Mouse (Mus musculus) cerebellum, adult 2 months (tissue): Measurements from ENCODE around the gene Rfx2. TPM values are rescaled to one million over a fixed set of nuclear protein-coding genes. Genes with fewer than 3 reads are reported as not detected.

Experiments
- DNase-seq, 2 experiments: peaks; one replicate each; pipeline ENCODE4 v3.0.0; 2021
- H3K27ac ChIP-seq: fragments of 200-500 bp; 2 replicates; pipeline ENCODE4 v1.5.1; 2012; ENCODE audit warnings: low read length, control low read depth, inconsistent platforms; ENCODE audit not compliant: insufficient read depth
- H3K27me3 ChIP-seq: fragments of 200-500 bp; 2 replicates; pipeline ENCODE4 v1.6.1; 2012; ENCODE audit warnings: inconsistent platforms, mild to moderate bottlenecking, low read length, moderate library complexity; ENCODE audit not compliant: control insufficient read depth, insufficient read depth
- H3K4me1 ChIP-seq: fragments of 200-500 bp; 2 replicates; pipeline ENCODE4 v1.6.1; 2011; ENCODE audit warnings: low read length; ENCODE audit not compliant: control insufficient read depth, insufficient read depth
- H3K4me3 ChIP-seq: fragments of 200-500 bp; replicated peaks from 2 replicates; pipeline ENCODE3; 2011; ENCODE audit warnings: mild to moderate bottlenecking, low read depth, low read length, control low read depth; ENCODE audit not compliant: insufficient read depth
- CTCF ChIP-seq: fragments of 200-500 bp; IDR thresholded peaks from 2 replicates; pipeline ENCODE4 v1.5.1; 2011; ENCODE audit warnings: low read depth, mild to moderate bottlenecking, control low read depth, low read length, moderate library complexity, borderline replicate concordance; ENCODE audit not compliant: insufficient read depth
- POLR2A ChIP-seq: fragments of 200-500 bp; IDR thresholded peaks from 2 replicates; pipeline ENCODE4 v1.6.1; 2011; ENCODE audit warnings: low read length, control low read depth, borderline replicate concordance; ENCODE audit not compliant: insufficient read depth
- WGBS: fragments of 180-500 bp; shearing (Covaris S2); methylation state at CpG from one replicate; pipeline ENCODE4 v1.1.7; 2018; 5-methylcytosine and 5-hydroxymethylcytosine counted together
- polyA plus RNA-seq: library from polyadenylated mRNA; depleted of rRNA; stranded (reverse); fragments of >200 nt; gene quantifications from 2 replicates; pipeline ENCODE4 v1.2.3, GENCODE M21; 2012

Rfx2 gene
- polyA plus RNA-seq, 1 experiment: 3.1 TPM

DNA sequence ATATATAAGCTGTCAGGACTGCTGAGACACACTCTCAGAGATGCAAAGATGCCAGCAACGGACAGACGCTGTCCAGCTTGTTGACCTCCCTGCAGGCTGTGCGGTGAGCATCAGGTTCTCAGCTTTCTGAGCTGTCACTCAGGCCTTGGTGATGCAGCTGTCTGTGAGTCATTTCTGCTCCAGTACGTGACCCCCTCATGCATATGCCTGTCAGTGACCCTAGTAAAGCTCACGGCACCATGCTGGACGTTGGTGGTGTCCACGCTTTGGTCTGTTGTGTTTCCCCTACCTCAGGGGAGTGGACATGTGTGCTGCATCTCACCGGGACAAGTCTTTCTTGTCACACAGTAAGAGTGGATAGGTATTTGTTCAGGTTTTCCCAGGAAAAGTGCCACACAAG lies 41.0 kb upstream of the Rfx2 start:
- Histone ChIP-seq H3K4me3 (no peak overlapping the region), H3K27me3 (no peaks in the 10 kb centered on the region), H3K27ac (no peak overlapping the region), H3K4me1 (no peaks in the 10 kb centered on the region)
- 52% methylated on average over 8 of the region's 8 CpGs for WGBS
- no peak for DNase-seq
- TF ChIP-seq CTCF (no peak), POLR2A (no peak)

DNA sequence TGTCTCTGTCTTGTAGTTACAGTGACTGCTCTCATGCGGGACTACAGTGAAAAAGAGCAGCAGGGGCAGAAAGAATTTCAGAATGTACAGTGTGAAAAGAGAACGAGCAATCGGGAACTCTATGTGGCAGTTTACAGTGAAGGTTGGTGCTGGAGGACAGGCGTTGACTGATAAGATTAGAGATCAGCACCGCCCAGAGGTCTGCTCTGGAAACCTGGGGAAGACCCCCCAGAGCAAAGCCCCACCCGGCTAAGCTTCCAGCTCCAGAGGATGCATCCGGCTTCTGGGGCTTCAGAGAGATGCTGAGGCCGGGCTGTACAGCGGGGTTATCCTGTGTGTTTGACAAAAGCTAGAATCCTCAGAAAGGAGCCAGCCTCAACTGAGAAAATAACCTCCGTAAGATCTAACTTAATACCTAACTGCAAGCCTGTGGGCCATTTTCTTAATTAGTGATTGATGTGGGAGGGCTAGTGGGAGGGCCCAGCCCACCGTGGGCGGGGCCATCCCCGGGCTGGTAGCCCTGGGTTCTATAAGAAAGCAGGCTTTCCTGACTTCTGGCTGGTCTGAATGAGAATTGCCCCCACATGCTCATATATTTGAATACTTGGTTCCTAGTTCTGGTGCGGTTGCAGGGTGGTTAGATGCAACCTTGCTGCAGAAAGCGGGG lies 39.6 kb upstream of the Rfx2 start:
- Histone ChIP-seq H3K4me3 (no peak overlapping the region), H3K27ac (no peak overlapping the region), H3K4me1 (no peaks in the 10 kb centered on the region), H3K27me3 (no peaks in the 10 kb centered on the region)
- 79% methylated on average over 15 of the region's 15 CpGs for WGBS
- DNase-seq: no peak
- no peak for TF ChIP-seq POLR2A
- no peak for TF ChIP-seq CTCF

DNA sequence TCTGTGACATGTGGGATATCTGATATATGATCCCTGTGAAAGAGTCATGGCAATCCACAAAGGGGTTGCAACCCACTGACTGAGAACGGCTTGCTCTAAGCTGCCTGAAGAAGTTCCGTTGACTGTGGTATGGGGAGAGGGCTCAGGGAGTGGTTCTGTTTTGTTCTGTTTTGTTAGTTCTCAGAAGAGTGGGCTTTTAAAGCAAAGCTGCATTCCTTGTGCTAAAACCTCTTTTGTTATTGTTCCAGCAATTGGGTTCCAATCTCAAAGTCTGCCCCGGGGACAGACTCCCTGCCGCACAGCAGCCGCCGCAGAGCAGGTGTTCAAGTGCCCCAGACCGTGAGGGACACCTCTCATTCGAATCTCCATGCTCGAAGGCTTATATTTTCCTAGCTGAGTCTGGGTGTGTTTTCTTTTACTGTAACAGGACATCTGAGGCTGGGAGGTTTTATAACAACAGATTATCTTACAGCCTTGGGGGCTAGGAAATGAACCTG lies 38.7 kb upstream of the Rfx2 start:
- H3K4me3 ChIP-seq: no peak overlapping the region
- H3K4me1 ChIP-seq: no peaks in the 10 kb centered on the region
- no peak overlapping the region for H3K27ac ChIP-seq
- H3K27me3 ChIP-seq: no peaks in the 10 kb centered on the region
- 65% methylated on average over 9 of the region's 9 CpGs for WGBS
- DNase-seq: no peak
- TF ChIP-seq CTCF: no peak
- TF ChIP-seq POLR2A: no peak

GRCm38 (mm10) chr17:56866071-56866470 lies 35.3 kb upstream of the Rfx2 start:
- Histone ChIP-seq H3K27ac (no peak overlapping the region), H3K4me3 (no peak overlapping the region), H3K27me3 (no peaks in the 10 kb centered on the region), H3K4me1 (no peaks in the 10 kb centered on the region)
- WGBS: 57% methylated on average over 7 of the region's 7 CpGs
- TF ChIP-seq CTCF (no peak), POLR2A (no peak)
- no peak for DNase-seq

- 70% methylated on average over 3 of the region's 3 CpGs for WGBS
These were observed 30.4 kb upstream of the Rfx2 start for GRCm38 (mm10) chr17:56861197-56861596.

DNA sequence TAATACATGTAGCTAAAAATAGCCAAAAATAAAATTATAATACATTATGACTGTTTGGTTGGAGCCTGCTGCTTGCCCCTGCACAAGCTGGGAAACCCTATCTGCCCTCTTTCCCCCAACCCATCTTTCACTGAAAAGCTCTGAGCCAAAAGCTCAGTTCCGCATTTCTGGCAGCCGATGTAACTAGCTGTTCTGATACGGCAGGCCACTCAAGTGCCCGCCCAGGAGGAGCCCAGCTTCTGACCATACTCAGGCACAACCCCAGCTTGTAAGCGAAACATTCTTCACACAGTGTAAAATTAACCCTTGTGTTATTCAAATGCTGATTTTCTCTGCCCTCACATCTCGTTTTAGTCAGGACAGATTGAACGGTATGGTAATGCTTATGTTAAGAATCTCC lies 28.1 kb upstream of the Rfx2 start:
- TF ChIP-seq POLR2A (no peak), CTCF (no peak)
- Histone ChIP-seq H3K27me3 (no peaks in the 10 kb centered on the region), H3K4me3 (no peak overlapping the region), H3K27ac (no peak overlapping the region), H3K4me1 (no peaks in the 10 kb centered on the region)
- DNase-seq: no peak
- 21% methylated on average over 7 of the region's 7 CpGs for WGBS

More at GRCm38 (mm10) chr17:56861197-56861596, 30.4 kb upstream of the Rfx2 start:
- no peak overlapping the region for H3K27ac ChIP-seq
- H3K4me3 ChIP-seq: no peak overlapping the region
- DNase-seq: no peak
- H3K27me3 ChIP-seq: no peaks in the 10 kb centered on the region
- no peaks in the 10 kb centered on the region for H3K4me1 ChIP-seq
- TF ChIP-seq CTCF (no peak), POLR2A (no peak)

GRCm38 (mm10) chr17:56858216-56858615 lies 27.4 kb upstream of the Rfx2 start:
- DNase-seq: peak; percentile 32 to 46
- 47% methylated on average over 4 of the region's 4 CpGs for WGBS
- Histone ChIP-seq H3K27ac (no peak overlapping the region), H3K4me1 (no peaks in the 10 kb centered on the region), H3K27me3 (no peaks in the 10 kb centered on the region), H3K4me3 (no peak overlapping the region)
- TF ChIP-seq POLR2A (no peak), CTCF (peak; percentile 74)

GRCm38 (mm10) chr17:56855421-56855820 lies 24.6 kb upstream of the Rfx2 start:
- WGBS: 69% methylated on average over 3 of the region's 3 CpGs
- no peaks in the 10 kb centered on the region for H3K27me3 ChIP-seq

More at GRCm38 (mm10) chr17:56855421-56855820, 24.6 kb upstream of the Rfx2 start:
- no peak overlapping the region for H3K27ac ChIP-seq
- DNase-seq: no peak
- no peak overlapping the region for H3K4me3 ChIP-seq
- H3K4me1 ChIP-seq: no peaks in the 10 kb centered on the region
- no peak for TF ChIP-seq POLR2A
- TF ChIP-seq CTCF: no peak
